Mouse (Mus musculus) lung, postnatal 0 days (tissue): Measurements from ENCODE around the gene Ccdc146.

Experiments used
- CTCF ChIP-seq: IDR thresholded peaks from 2 replicates; pipeline ENCODE4 v1.5.1; 2016; ENCODE audit warnings: antibody characterized with exemption, mild to moderate bottlenecking
- EP300 ChIP-seq: IDR thresholded peaks from 2 replicates; pipeline ENCODE4 v1.6.1; 2016; ENCODE audit warnings: antibody characterized with exemption, mild to moderate bottlenecking, control low read depth

DNA sequence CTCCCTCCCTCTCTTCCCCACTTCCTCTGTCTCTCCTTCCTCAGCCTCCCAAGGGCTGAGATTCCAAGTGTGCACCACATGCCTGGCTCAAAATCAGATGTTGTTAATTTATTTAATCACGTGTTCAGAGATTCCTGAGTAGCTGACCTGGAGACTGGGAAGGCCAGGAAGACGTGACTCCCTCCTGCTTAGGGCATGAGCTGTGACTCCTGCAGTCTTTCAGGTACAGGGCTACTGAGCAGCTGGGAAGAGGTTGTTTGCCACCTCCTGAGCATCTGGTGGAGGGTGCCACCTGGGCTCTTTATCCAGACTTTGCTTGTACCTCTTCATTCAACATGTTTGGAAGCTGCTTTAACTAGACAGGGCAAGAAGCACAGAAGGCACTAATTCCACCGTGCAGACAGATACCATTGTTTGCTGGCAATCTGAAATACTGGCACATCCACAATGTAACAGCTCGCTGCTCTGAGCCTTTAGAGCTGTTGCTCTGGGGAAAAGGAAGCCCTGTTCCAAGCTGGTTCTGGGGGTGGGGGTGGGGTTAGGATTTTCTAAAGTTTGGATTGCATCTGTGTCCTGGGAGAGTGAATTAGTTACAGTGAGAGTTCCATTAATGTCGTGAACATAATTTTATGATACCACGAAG, 163.2 kb downstream of the Ccdc146 start:
- no peak for TF ChIP-seq CTCF
- no peak for TF ChIP-seq EP300
